Mouse (Mus musculus) large intestine, adult 2 months (tissue): Measurements from ENCODE around the gene Obscn. TPM values are rescaled to one million over a fixed set of nuclear protein-coding genes. Genes with fewer than 3 reads are reported as not detected.

Experiments
- DNase-seq: peaks from one replicate; pipeline ENCODE4 v3.0.0-alpha.2; 2012; ENCODE audit warnings: low read depth, low spot score
- WGBS: fragments of 180-500 bp; shearing (Covaris S2); methylation state at CpG from one replicate; pipeline ENCODE4 v1.1.7; 2018; 5-methylcytosine and 5-hydroxymethylcytosine counted together
- polyA plus RNA-seq: library from polyadenylated mRNA; depleted of rRNA; stranded (reverse); fragments of >200 nt; gene quantifications from 2 replicates; pipeline ENCODE4 v1.2.3, GENCODE M21; 2012

The Obscn gene
- polyA plus RNA-seq, 1 experiment, result 0.62 TPM

GRCm38 (mm10) chr11:59070321-59070720, 65.9 kb downstream of the Obscn start:
- no peak for DNase-seq
- WGBS, result 86% methylated on average over 2 of the region's 2 CpGs

- DNase-seq, result no peak
- WGBS, result 82% methylated on average over 8 of the region's 8 CpGs
Measured at GRCm38 (mm10) chr11:59068922-59069321, 67.3 kb downstream of the Obscn start.

- WGBS, result 68% methylated on average over 1 of the region's 1 CpGs
- DNase-seq, result no peak
Measured at GRCm38 (mm10) chr11:59068433-59068832, 67.8 kb downstream of the Obscn start.

DNA sequence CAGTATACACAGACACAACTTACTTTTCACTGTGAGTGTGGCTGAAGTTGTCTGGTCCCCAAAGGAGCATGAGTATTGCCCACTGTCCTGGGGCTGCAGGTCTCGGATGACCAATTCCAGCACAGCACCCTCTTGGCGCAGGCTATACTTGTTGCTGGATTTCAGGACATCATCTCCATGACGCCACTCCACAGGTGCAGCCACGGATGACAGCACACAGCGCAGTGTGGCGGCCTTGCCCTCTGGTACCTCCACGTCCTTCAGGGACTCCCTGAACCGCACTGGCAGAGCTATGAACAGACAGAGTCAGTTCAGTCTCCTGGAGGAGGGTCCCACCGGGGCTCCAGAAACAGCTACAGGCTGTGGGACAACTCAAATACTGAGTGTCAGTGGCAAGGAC, 68.3 kb downstream of the Obscn start:
- DNase-seq, result no peak
- 69% methylated on average over 9 of the region's 9 CpGs for WGBS

- WGBS, result 44% methylated on average over 3 of the region's 3 CpGs
- DNase-seq, result no peak
Measured at GRCm38 (mm10) chr11:59058025-59058424, 78.2 kb downstream of the Obscn start.

DNA sequence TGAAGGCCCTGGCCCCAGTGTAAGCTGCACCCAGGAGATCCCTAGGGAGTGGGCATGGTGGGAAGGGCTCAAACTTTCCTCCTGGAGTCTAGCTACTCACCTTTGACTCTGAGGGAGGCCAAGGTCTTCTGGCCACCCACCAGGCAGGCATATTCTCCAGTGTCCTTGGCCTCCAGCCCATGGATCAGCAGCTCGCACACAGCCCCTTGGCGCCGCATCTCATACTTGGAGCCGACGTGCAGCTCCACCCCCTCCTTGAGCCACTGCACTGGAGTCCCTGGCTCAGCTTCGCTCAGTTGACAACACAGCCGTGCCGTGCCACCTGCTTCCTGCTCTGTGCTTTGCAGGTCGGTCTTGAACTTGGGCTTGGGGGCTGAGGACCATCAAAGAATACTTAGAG, 85.2 kb downstream of the Obscn start:
- DNase-seq, result no peak
- 64% methylated on average over 9 of the region's 9 CpGs for WGBS

- WGBS, result 87% methylated on average over 15 of the region's 15 CpGs
- DNase-seq, result no peak
Measured at GRCm38 (mm10) chr11:59044703-59045330, 91.4 kb downstream of the Obscn start.

GRCm38 (mm10) chr11:59029003-59029402, 107.2 kb downstream of the Obscn start:
- no peak for DNase-seq
- 82% methylated on average over 13 of the region's 13 CpGs for WGBS

- WGBS, result 53% methylated on average over 6 of the region's 6 CpGs
Measured at GRCm38 (mm10) chr11:59026411-59026810, 109.8 kb downstream of the Obscn start.

DNA sequence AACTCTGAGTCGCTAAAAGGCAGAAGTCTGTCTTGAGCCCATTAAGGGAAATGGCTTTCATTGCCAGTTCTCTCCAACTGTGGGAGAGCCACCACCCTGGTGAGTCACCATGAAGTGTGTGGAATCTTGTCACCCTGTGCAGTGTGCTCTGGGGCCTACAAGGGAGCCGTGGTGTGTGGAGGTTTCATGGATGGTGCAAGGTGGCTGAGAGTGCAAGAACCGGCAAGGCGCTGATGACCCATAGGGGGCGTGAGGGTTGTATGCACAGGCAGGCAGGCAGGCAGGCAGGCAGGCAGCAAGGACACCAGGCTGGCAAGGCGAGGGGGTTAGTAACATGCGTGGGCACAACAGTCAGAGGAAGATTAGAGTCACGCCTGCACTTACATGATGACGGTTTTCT, 121.2 kb downstream of the Obscn start:
- WGBS, result 27% methylated on average over 9 of the region's 9 CpGs
- DNase-seq, result no peak

More at GRCm38 (mm10) chr11:59026411-59026810, 109.8 kb downstream of the Obscn start:
- DNase-seq, result no peak

DNA sequence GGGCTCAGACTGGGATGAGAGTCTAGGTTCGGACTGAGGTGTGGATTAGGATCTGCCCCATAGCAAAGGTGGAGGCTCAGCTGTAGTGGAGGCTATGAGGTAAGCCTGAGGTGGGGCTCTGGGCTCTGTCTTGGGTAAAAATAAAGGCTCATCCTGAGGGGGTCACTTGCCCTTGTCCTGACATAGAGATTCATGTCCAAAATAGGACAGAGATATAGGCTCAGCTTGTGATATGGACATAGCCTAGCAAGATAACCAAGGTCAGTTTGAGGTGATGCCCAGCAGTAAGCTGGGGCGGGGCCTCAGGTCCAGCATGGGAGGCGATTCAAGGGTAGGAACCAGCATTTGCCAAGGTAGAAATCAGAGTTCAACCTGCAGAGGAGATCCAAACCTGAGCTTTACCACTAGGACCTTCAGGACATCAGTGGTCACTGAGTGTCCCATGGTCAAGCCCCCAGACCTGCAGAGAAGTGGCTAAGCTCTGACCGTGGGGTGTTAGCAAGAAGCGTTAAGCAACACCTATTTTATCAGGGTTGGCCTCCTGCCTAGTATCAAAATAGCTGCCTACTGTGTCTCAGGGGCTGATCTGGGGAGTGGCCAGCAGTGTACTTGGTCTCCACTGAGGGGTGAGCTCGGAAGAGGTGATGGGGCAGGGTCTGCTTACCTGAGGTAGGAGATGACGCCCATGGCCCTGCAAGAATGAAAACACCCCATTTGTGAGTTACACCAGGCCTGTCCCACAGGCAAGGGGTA, 133.7 kb downstream of the Obscn start:
- WGBS, result 74% methylated on average over 7 of the region's 7 CpGs
- DNase-seq, result no peak

- 92% methylated on average over 21 of the region's 21 CpGs for WGBS
- no peak for DNase-seq
Measured at GRCm38 (mm10) chr11:59000635-59001034, 135.6 kb downstream of the Obscn start.

DNA sequence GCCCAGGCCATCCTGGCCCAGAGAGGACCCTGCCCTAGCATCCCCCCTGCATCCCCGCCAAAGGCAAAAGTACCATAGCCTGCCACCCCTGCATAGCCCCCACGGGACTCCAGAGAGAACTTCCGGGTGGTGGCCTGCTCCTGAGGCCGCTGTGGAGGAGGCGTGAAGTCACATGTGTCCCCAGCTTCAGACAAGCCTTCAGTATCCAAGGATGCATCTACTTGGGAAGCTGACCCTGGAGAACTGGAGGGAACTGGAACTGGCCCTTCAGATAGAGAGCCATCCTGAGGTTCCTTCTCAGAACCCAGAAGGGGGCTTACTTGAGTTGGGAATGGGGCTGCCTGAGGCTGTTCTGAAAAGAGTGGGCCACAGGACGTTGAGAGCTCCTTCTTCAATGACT, 136.4 kb downstream of the Obscn start:
- 79% methylated on average over 6 of the region's 6 CpGs for WGBS
- no peak for DNase-seq

GRCm38 (mm10) chr11:58999158-58999557, 137.0 kb downstream of the Obscn start:
- DNase-seq, result no peak
- 21% methylated on average over 11 of the region's 11 CpGs for WGBS

- 77% methylated on average over 5 of the region's 5 CpGs for WGBS
- no peak for DNase-seq
Measured at GRCm38 (mm10) chr11:58997541-58997940, 138.7 kb downstream of the Obscn start.

DNA sequence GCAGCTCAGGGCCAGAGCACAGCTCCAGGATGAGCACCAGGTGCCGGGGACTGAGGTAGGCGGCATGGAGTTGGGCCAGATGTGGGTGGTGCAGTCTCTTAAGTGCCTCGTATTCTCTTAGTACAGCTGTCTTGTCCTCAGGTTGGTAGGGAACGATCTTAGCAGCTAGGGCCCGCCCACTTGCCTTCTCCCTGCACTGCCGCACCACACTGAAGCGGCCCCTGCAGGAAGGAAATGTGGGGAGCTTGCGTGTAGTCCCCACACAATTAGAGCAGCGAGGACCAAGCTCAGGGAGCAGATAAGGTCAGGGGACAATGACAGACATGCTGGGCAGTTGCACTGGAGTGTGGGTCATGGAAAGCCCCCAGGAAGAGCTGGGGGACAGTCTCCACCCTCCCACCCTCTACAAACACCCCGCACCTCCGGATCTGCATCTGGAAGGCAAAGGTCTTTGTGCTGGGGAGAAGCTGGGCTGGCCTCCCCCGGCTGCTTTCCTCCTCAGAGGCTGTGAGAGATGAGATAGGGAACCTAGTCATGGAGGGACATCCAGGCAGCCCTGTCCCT, 140.3 kb downstream of the Obscn start:
- no peak for DNase-seq
- WGBS, result 42% methylated on average over 12 of the region's 12 CpGs

GRCm38 (mm10) chr11:58995061-58995806, 141.0 kb downstream of the Obscn start:
- no peak for DNase-seq
- WGBS, result 81% methylated on average over 9 of the region's 9 CpGs

GRCm38 (mm10) chr11:58994337-58994826, 141.8 kb downstream of the Obscn start:
- 3% methylated on average over 30 of the region's 35 CpGs for WGBS
- DNase-seq, result no peak

DNA sequence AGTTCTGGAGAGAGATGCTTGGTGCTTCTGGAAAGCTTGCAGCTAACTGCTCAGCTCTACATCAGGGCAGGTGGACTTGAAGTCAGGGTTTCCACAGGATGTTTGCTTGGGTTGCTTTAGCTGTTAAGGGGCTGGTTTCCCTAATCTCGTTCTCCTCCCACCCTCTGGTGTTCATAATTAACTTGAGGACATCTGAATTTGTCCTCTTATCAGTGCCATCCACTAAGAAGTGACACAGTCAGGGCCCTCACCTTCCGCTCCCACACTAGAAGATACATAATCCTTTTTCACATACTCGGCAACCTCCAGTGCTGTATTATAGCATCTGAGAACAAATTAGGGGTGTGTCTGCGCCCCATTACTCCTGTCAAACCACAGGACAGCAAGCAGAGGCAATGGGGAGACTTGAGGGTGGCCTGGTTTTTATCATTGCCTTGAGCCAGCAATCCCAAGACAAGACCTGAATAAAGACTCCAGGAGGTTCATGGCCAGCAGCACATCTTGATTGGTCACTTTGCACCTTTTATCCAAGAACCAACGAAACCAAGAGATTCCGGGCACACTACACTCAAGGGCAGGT, 143.0 kb downstream of the Obscn start:
- no peak for DNase-seq
- 60% methylated on average over 6 of the region's 6 CpGs for WGBS

DNA sequence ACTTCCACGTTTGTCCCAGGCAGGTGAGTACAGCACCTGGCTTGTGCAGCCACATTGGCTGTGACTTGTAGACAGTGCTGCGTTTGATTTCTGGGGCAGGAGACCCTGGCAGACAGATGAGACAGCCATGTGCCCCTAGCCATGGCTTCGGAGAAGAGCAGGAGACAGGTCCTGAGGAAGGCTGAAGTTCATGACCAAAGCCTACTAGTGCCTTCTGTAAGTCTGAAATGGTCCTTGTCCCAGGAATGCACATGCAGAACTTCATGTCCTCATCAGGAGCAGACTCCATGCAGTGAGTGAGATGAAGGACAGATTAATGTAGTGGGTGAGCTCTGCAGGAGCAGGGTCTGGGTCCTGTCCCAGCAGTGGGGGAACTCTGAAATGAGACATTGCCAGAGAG, 144.3 kb downstream of the Obscn start:
- 74% methylated on average over 3 of the region's 3 CpGs for WGBS
- DNase-seq, result no peak
